8 mouse cellular contexts compared by ENCODE assay signal in the genomic region with DNA sequence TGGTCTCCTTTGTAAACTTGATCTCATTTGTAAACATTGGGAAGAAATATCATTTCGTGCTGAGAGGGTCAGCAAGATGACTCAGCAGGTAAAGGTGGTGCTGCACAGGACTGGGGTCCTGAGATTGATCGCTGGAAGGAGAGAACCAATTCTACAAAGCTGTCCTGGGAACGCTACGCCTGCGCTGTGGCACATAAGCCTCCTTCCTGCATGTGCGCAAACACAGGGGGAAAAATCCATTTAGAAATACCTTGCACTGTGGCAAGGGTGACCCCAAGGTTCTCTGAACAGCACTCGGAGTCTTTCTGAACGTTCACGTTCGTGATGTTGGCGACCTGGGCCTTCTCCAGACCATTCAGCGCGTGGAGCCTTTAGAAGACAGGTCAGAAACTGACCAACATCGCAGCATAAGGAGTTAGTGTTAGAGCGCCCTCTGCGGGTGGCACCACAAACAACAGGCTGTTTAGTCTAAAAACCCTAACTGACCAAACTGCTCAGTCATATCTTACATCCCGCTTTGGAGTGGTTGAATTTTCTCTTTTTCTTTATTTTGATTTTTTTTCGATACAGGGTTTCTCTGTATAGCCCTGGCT. TPM values are rescaled to one million over a fixed set of nuclear protein-coding genes. Genes with fewer than 3 reads are reported as not detected.
DNase-seq lines count a peak whose midpoint lies in the region; ATAC-seq and TF ChIP-seq lines count a peak whose summit lies in the region.

No protein-coding gene starts in this region.

- 0 out of 2 replicates have a peak, but pooled peaks have one; percentile 32 for ATAC-seq in hindbrain, embryonic 12.5 days (ENCODE audit: low FRiP score)
- peak; percentile 69 for ATAC-seq in lung, postnatal 0 days

- TF ChIP-seq CTCF in lung, postnatal 0 days (IDR thresholded peaks at IDR 0.05) = peak; percentile 94

- H3K9me3 ChIP-seq in hindbrain, embryonic 12.5 days (replicated peaks) = no peaks in the 10 kb centered on the region
- no peaks in the 10 kb centered on the region for H3K9me3 ChIP-seq in lung, postnatal 0 days (ENCODE audit: low read length)

- 32% methylated on average over 18 of the region's 18 CpGs for WGBS in hindbrain, embryonic 12.5 days
- 22% methylated on average over 18 of the region's 18 CpGs for WGBS in lung, postnatal 0 days

- no peaks in the 10 kb centered on the region for H3K36me3 ChIP-seq in hindbrain, embryonic 12.5 days
- H3K36me3 ChIP-seq in lung, postnatal 0 days (ENCODE audit: insufficient read depth, low read length) = no peaks in the 10 kb centered on the region

- H3K9ac ChIP-seq in hindbrain, embryonic 12.5 days = no peak overlapping the region
- no peak overlapping the region for H3K9ac ChIP-seq in lung, postnatal 0 days (replicated peaks; ENCODE audit: low read depth)

- no peak overlapping the region for H3K27ac ChIP-seq in hindbrain, embryonic 12.5 days
- H3K27ac ChIP-seq in lung, postnatal 0 days (ENCODE audit: low read length) = no peak overlapping the region

- H3K4me3 ChIP-seq in hindbrain, embryonic 12.5 days = no peak overlapping the region
- no peak overlapping the region for H3K4me3 ChIP-seq in lung, postnatal 0 days (ENCODE audit: low read depth, low read length)

- no peak for TF ChIP-seq EP300 in lung, postnatal 0 days (IDR thresholded peaks at IDR 0.05)

- H3K4me2 ChIP-seq in hindbrain, embryonic 12.5 days (replicated peaks) = no peak overlapping the region
- no peak overlapping the region for H3K4me2 ChIP-seq in lung, postnatal 0 days (replicated peaks; ENCODE audit: low read depth, low read length)

- H3K4me1 ChIP-seq in hindbrain, embryonic 12.5 days = peaks cover 6% of the 10 kb centered on the region
- 0 out of 2 replicates have a peak, but pooled peaks cover under 1% of the 10 kb centered on the region for H3K4me1 ChIP-seq in lung, postnatal 0 days (ENCODE audit: insufficient read depth, low read depth, low read length)

- H3K27me3 ChIP-seq in hindbrain, embryonic 12.5 days = no peaks in the 10 kb centered on the region
- no peaks in the 10 kb centered on the region for H3K27me3 ChIP-seq in lung, postnatal 0 days (replicated peaks; ENCODE audit: insufficient read depth, low read length)

- DNase-seq in NIH3T3 (ENCODE audit: low read depth) = peak; percentile 91
- DNase-seq in cerebellum, adult 9-11 months = peak; percentile 71
- DNase-seq in frontal cortex, adult 2 months (ENCODE audit: extremely low spot score in 1 of 2, low spot score in 1 of 2) = peak; percentile 59 to 92
- DNase-seq in layer of hippocampus, postnatal 10 days (ENCODE audit: low spot score in 2 of 2) = peak; percentile 85 to 86
- DNase-seq in lung, postnatal 0 days (ENCODE audit: low spot score) = peak; percentile 89
- DNase-seq in retina, postnatal 1 day = peak; percentile 86
- peak; percentile 66 to 76 for DNase-seq in thymus, postnatal 36 days

RNA-seq across cellular contexts. Expression of gene Rassf3, which starts 40.0 kb away (rescaled TPM):
- polyA plus RNA-seq in frontal cortex, adult 2 months (2012; rRNA removed) = 18.0 and 21.5 TPM in 2 replicates
- 12.7 and 13.4 TPM in 2 replicates for polyA plus RNA-seq in hindbrain, embryonic 12.5 days (2016; fragmentation: Nextera tagmentation; extraction: Ambion mirVana)
- 10 to 100 TPM; 14.3 to 15.5 TPM for total RNA-seq in layer of hippocampus, postnatal 10 days (2021)
- 22.9 and 26.4 TPM in 2 replicates for polyA plus RNA-seq in lung, postnatal 0 days (2015; fragmentation: Nextera tagmentation; extraction: Ambion mirVana)
